Mouse (Mus musculus) embryonic facial prominence, embryonic 14.5 days (tissue): ENCODE measurements at regions not wholly inside any gene's neighbourhood (a gene's known extent, or its start where the extent isn't known, plus 50 kb on each side); places are given as distances from the start of the nearest gene placed in this dataset.

Experiments
- ATAC-seq: fragments of 200-750 bp; cut with Nextera tagmentation; 2 replicates; pipeline ENCODE4 v1.8.0; 2017; ENCODE audit warnings: low read depth, moderate number of reproducible peaks, moderate TSS enrichment
- DNase-seq: peaks from one replicate; pipeline ENCODE4 v3.0.0-alpha.2; 2015; ENCODE audit warnings: low spot score
- H3K27ac ChIP-seq: fragments of 300-500 bp; sonication (generic); replicated peaks from 2 replicates; pipeline ENCODE4 v1.5.1; 2014; ENCODE audit warnings: low read depth, mild to moderate bottlenecking, low read length, moderate library complexity
- H3K27me3 ChIP-seq: fragments of 300-500 bp; sonication (generic); replicated peaks from 2 replicates; pipeline ENCODE4 v1.6.1; 2014; ENCODE audit warnings: low read length; ENCODE audit not compliant: control insufficient read depth, insufficient read depth
- H3K36me3 ChIP-seq: fragments of 300-500 bp; sonication (generic); 2 replicates; pipeline ENCODE4 v1.6.1; 2014; ENCODE audit warnings: low read length, mixed read lengths; ENCODE audit not compliant: control insufficient read depth, insufficient read depth
- H3K4me1 ChIP-seq: fragments of 300-500 bp; sonication (generic); 2 replicates; pipeline ENCODE4 v1.6.1; 2014; ENCODE audit warnings: antibody characterized with exemption, low read length; ENCODE audit not compliant: control insufficient read depth, insufficient read depth
- H3K4me2 ChIP-seq: fragments of 300-500 bp; sonication (generic); 2 replicates; pipeline ENCODE4 v1.6.1; 2014; ENCODE audit warnings: low read depth, mild to moderate bottlenecking, low read length, moderate library complexity, mixed read lengths
- H3K4me3 ChIP-seq: fragments of 300-500 bp; sonication (generic); 2 replicates; pipeline ENCODE4 v1.5.1; 2014; ENCODE audit warnings: low read depth, mild to moderate bottlenecking, low read length
- H3K9ac ChIP-seq: fragments of 300-500 bp; sonication (generic); 2 replicates; pipeline ENCODE4 v1.6.1; 2014; ENCODE audit warnings: low read depth, mild to moderate bottlenecking, low read length, moderate library complexity, mixed read lengths
- H3K9me3 ChIP-seq: fragments of 300-500 bp; sonication (generic); 2 replicates; pipeline ENCODE4 v1.6.1; 2016; ENCODE audit warnings: low read length; ENCODE audit not compliant: control insufficient read depth
- WGBS: fragments of 180-500 bp; shearing (Covaris S2); extraction: QIAGEN DNeasy Blood & Tissue Kit; methylation state at CpG from one replicate; pipeline ENCODE4 v1.1.7; 2014; 5-methylcytosine and 5-hydroxymethylcytosine counted together

DNA sequence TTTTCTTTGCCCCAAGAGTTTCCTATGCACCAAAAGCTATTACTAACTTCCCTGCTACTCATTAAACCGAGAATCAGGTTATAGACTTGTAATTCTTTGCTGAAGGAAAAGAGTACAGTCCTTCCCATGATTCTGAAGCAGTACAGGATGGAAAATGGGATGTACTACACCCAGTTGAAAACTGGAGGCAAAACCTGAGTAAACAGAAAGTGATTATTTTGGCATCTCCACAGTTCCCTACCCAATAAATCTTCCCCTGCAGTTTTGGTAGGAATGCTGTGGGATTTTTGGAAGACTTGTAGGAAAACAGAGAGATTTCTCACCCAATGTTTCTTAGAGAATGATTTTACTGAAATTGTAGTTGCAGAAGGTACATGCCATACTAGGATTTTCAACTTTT is 268.5 kb downstream of the Dio2 start:
- H3K9me3 ChIP-seq, result no peaks in the 10 kb centered on the region
- ATAC-seq (no peak), DNase-seq (no peak)
- no peak overlapping the region for H3K9ac ChIP-seq
- no peak overlapping the region for H3K27ac ChIP-seq
- H3K4me1 ChIP-seq, result no peaks in the 10 kb centered on the region
- no peak overlapping the region for H3K4me3 ChIP-seq
- 70% methylated on average over 1 of the region's 1 CpGs for WGBS
- H3K36me3 ChIP-seq, result no peaks in the 10 kb centered on the region
- H3K27me3 ChIP-seq, result no peaks in the 10 kb centered on the region
- no peak overlapping the region for H3K4me2 ChIP-seq

DNA sequence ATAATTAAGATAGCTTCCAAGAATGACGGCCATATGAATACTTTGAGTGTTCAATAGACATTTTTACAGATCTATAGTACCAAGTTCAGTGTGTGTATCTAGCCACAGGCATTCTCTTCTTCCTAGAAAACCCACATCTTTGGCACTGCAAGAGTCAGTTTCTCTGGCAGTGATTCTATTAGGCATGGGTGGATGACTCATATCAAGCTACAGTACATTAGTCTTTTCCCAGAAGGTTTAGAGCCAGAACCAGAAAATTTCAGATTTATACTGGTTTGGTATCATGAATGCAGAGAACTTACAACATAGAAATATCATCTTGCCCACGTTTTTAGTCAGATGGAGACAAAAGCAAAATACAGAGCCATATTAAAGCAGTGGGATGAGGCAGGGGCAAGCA is 278.1 kb downstream of the Dio2 start:
- Histone ChIP-seq H3K4me2 (no peak overlapping the region), H3K4me1 (no peaks in the 10 kb centered on the region), H3K36me3 (no peaks in the 10 kb centered on the region), H3K27me3 (no peaks in the 10 kb centered on the region), H3K4me3 (no peak overlapping the region), H3K9ac (no peak overlapping the region), H3K27ac (no peak overlapping the region), H3K9me3 (no peaks in the 10 kb centered on the region)
- ATAC-seq (no peak), DNase-seq (peak; percentile 12)
- WGBS, result 64% methylated on average over 2 of the region's 2 CpGs

DNA sequence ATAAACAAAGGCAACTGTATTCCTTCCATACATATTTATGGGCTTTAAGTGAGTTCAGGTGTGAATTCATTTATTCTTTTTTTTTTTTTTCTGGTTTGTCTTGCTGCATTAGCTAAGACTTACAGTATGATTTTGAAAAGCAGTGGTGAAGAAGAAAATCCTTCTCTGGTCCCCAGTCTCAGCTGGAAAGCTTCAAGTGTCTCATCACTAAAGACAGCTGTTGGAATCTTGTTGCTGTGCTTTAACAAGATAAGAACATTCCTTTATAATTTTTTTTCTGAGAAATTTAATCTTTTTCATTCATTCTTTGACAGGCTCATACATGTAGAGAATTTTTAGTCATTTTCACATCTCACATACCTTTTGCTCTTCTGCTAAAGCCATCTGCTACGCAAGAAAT is 297.6 kb downstream of the Dio2 start:
- no peak for ATAC-seq
- H3K27me3 ChIP-seq, result no peaks in the 10 kb centered on the region
- H3K9me3 ChIP-seq, result no peaks in the 10 kb centered on the region
- no peak overlapping the region for H3K4me2 ChIP-seq
- no peak overlapping the region for H3K4me3 ChIP-seq
- H3K27ac ChIP-seq, result no peak overlapping the region
- no peak for DNase-seq
- no peaks in the 10 kb centered on the region for H3K36me3 ChIP-seq
- H3K4me1 ChIP-seq, result no peaks in the 10 kb centered on the region
- WGBS, result 83% methylated on average over 1 of the region's 1 CpGs
- no peak overlapping the region for H3K9ac ChIP-seq

DNA sequence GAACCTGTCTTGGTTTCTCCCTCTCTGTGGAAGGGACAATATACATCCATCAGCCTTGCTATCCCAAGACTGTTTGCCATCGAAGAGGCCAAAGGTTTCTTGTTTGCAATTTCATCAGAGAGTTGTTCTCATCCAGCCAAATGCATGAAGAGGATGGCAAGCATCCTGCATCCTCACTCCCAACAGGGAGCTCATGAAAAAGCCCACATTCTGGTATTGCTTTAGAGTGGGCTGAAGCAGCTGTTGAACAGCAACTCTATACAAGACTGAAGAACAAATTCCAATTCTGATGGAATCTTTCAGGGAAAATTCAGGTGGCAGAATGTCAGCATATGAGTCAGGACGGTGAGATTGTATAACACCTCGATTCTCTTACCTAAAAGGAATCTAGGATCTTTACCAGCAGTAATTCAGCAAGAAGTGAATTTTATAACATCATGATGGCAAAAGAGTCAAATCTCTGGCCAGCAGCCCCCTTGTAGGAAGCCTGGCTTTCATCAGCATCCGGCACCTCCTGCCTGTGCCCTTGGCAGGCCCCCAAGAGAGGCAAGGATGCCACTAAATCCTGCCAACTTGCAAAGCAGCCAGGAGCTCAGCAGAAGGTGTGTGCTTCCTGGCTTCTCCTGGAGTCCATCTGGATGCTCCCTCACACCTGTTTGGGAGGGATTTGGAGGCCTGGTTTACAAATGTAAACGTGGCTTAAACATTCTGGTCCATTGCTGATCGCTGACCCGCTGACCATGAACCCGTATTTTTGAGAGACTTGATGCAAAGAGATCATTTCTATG is 312.8 kb downstream of the Dio2 start:
- Histone ChIP-seq H3K9me3 (no peaks in the 10 kb centered on the region), H3K27ac (no peak overlapping the region), H3K27me3 (no peaks in the 10 kb centered on the region), H3K36me3 (no peaks in the 10 kb centered on the region), H3K4me3 (no peak overlapping the region), H3K4me2 (no peak overlapping the region), H3K9ac (no peak overlapping the region), H3K4me1 (no peaks in the 10 kb centered on the region)
- DNase-seq (no peak), ATAC-seq (no peak)
- 69% methylated on average over 8 of the region's 8 CpGs for WGBS

DNA sequence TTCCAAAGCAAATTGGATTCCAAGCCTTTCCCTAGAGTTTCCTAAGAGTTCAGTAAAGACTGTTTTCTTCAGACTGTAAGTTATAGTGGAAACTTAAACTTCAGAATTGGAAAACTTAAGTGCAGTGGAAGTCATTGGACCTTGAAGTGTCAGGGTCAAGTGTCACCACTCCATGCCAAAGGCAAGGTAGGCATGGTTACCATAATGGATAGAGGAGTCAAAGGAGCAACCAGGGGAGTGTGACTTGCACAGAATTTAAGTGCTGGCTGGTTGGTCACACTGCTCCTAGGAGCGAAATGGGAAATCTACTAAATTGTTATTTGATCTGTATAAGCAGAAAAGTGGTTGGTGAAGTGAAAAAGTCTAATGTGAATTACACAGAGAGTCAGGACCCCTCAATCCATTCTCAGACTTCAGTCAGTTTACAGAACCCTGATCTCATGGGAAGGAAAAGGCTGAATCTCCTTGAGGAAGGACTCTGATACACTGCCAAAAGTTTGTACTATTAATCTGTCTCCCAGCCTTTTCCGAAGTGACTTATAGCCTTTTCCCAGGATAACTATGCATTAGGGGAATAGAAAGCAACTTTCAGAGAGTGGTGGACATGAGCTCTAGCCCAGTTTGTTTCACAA is 320.5 kb downstream of the Dio2 start:
- ATAC-seq, result no peak
- Histone ChIP-seq H3K4me3 (no peak overlapping the region), H3K4me1 (no peaks in the 10 kb centered on the region), H3K27me3 (no peaks in the 10 kb centered on the region), H3K4me2 (no peak overlapping the region), H3K9ac (no peak overlapping the region), H3K27ac (no peak overlapping the region), H3K9me3 (no peaks in the 10 kb centered on the region), H3K36me3 (no peaks in the 10 kb centered on the region)
- no peak for DNase-seq
- 71% methylated on average over 2 of the region's 2 CpGs for WGBS

DNA sequence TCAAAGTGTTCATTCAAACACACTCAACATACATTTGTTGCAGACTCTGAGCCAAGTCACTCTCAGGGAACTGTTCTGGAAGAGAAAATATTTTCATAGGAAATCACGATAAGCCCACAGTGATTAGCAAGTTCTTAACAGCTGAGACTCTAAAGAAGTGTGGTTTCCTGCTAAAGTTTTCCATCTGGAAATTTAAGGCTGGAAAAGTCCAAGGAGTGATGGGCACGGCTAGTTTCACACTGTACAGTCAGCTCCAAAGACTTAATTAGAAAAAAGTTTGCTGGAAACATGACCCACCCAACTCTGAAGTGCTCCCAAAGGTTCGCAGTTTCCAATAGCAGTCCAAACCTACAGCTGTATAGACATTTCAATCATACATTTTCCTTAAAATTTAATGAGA is 329.5 kb downstream of the Dio2 start:
- no peaks in the 10 kb centered on the region for H3K9me3 ChIP-seq
- no peak overlapping the region for H3K27ac ChIP-seq
- 45% methylated on average over 3 of the region's 3 CpGs for WGBS
- DNase-seq (peak; percentile 65), ATAC-seq (0 out of 2 replicates have a peak, but pooled peaks have one; percentile 44)
- H3K27me3 ChIP-seq, result no peaks in the 10 kb centered on the region
- H3K4me1 ChIP-seq, result no peaks in the 10 kb centered on the region
- H3K4me2 ChIP-seq, result no peak overlapping the region
- H3K4me3 ChIP-seq, result no peak overlapping the region
- no peaks in the 10 kb centered on the region for H3K36me3 ChIP-seq
- no peak overlapping the region for H3K9ac ChIP-seq

DNA sequence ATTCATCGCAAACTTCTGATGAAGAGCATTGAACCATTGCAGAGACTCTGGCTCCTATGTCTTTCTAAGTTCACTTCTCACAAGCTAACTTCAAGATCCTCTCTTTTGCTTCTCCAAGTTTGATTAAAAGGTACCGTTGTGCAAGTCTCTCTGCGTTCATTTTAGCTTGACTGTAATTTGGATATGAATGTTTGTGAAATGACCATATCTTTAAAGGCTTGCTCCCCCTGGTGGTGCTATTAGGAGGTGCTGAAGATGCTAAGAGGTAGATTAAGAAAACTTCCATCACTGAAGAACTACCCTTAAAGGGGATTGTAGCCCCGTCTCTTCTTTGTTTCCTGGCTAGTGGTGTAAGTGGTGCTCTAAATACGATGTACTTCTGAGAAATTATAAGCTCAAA is 339.7 kb downstream of the Dio2 start:
- WGBS, result 81% methylated on average over 5 of the region's 5 CpGs
- no peaks in the 10 kb centered on the region for H3K36me3 ChIP-seq
- no peak overlapping the region for H3K4me2 ChIP-seq
- DNase-seq (peak; percentile 34), ATAC-seq (no peak)
- no peak overlapping the region for H3K9ac ChIP-seq
- H3K27me3 ChIP-seq, result no peaks in the 10 kb centered on the region
- H3K4me1 ChIP-seq, result no peaks in the 10 kb centered on the region
- H3K4me3 ChIP-seq, result no peak overlapping the region
- H3K27ac ChIP-seq, result no peak overlapping the region
- no peaks in the 10 kb centered on the region for H3K9me3 ChIP-seq
